Mouse (Mus musculus) T-helper 1 cell (primary cell): ENCODE measurements around the gene Rara.

ENCODE experiments used
- in situ Hi-C: fragments of 300-600 bp; cut with MboI, MseI; formaldehyde crosslinking; loops from one replicate; pipeline ENCODE4 v1.15.1; 2025; ENCODE audit warnings: high pct_unique_total_duplicates

The Rara gene

DNA sequence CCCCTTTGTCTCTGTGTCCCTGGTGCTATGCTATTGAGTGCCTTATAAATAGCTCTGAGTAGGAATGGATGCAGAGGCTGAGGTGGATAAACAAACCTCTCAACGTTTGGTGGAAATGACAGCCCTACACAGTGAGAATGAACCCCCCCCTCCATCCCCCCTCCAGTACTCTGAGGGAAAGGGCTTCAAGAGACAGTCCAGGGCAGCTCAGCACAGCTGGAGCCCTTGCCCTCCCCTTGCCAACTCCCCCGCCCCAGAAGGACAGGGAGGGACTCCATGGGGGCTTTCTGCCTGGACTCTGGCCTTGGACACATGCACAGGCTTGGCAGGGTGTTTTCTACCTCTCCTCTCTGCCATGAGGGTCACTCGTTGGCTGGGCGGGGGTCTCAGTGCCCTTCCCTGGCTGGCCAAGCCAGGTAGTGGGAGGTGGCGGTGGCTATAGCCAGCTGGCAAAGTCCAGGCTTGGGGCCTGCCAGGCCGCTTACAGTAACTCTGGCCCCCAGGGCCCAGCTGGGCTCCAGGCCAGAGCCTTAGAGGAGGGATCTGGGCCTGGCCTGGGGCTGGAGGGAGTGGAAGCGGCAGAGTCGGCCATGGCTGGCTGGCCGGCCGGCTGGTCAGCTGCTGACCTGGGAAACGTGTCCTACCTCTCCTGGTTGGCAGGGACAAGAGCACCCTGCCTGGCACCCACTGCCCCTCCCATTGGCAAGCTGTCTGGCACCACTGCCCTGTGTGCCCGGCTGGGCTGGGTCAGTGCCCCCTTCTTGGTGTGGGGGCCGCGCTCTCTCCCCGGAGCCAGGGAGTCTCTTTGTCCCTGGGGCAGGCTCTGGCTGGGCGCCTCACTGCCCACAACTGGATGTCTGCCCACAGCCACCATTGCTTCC lies 23.6 kb downstream of the Rara start:
- in situ Hi-C loops = loop anchor here (10.0 kb wide), 1 partner anchor 1826 kb away; no protein-coding TSS in a partner anchor

DNA sequence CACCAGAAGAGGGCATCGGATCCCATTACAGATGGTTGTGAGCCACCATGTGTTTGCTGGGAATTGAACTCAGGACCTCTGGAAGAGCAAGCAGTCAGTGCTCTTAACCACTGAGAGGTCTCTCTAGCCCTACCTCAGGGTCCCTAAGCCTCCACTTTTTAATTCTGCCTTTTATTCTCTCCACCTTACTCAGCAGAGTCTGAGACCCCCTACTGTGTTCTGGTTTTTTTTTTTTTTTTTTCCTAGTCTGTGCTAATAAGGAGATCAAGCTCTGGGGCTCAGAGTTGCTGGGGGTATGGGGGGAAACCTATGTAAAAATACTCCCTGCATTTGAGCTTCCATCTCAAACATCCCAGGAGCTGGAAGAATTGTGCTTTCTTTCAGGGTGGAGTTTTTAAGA lies 24.5 kb downstream of the Rara start:
- in situ Hi-C loops = loop anchor here (10.0 kb wide), 1 partner anchor 1827 kb away; no protein-coding TSS in a partner anchor

DNA sequence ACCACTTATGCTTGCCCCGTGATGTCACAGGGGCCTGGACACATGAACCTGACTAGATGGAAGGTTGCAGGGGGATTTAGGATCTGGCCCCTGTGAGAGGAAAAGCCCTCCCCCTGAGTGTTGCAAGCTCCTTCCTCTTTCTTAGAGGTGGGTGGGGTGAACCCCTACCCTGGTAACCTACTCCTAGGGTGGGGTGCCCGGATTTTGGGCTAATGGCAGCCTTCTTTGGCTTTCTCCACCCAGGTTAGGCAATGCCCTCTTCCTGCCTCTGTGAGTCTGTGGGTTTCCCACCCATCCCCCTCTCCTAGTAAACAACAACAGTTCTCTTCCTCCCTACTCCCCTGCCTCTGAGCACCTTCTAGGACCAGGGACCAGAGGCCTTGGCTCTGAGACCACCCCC lies 25.1 kb downstream of the Rara start:
- in situ Hi-C loops = loop anchor here (10.0 kb wide), 1 partner anchor 1828 kb away; no protein-coding TSS in a partner anchor

DNA sequence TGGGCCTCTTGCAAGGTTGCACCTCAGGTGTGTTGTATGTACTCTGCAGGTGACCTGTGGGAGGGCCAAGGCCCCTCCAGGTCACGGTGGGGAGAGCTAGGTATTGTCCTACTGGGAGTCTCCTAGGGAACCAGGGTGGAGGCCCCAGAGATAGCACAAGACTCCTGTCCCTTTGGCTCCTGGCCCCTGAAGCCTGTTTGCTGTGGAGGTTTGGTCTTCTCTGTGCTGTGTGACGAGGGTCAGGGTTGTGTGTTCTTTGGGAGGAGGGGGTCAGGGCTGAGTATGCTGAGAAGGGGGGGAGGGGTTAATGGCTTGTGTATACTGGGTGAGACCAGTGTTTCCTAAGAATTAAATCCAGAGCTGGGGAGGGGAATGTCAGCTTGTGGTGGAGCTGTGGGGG lies 25.7 kb downstream of the Rara start:
- in situ Hi-C loops = loop anchor here (10.0 kb wide), 1 partner anchor 1829 kb away; no protein-coding TSS in a partner anchor

DNA sequence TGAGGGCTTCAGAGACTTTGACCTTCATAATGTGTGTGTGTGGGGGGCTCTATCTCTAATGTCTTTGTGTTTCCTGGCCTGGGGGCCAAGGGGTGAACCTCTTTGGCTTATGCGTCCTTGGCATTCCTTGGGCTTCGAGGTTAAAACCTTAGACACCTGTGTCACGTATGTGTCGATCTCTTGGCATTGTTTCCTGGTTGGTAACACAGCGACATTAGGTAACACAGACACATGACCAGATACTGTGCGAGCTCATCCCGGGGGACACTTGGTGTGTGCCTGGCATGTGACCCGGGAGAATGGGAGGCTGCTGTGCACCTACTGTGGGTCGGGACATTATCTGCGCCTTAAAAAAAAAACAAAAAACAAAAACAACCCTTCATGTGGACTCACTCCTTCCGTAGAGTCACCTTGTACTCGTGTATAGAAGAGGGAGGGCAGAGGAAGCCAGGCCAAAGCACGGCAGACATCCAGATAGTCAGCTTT lies 26.3 kb downstream of the Rara start:
- in situ Hi-C loops = loop anchor here (10.0 kb wide), 1 partner anchor 1829 kb away; no protein-coding TSS in a partner anchor

DNA sequence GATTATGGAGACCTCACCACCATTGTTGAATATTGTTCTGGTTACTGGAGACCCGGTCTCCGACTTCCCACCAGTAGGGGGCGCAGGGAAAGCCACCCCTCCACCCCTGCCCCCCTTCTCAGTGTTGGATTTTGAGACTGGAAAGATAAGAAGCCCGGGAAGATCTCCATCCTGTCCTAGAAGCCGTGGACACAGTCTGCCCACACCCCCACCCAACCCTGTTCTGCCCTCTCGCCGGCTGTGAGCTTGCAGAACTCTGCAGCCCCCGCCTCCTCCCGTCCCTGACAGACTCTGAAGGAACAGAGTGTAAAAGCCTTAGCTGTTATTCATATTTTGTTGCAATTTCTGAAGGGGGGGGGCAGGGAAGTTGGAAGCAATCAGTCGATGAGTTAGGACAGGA lies 26.8 kb downstream of the Rara start:
- in situ Hi-C loops = loop anchor here (10.0 kb wide), 1 partner anchor 1830 kb away; no protein-coding TSS in a partner anchor

DNA sequence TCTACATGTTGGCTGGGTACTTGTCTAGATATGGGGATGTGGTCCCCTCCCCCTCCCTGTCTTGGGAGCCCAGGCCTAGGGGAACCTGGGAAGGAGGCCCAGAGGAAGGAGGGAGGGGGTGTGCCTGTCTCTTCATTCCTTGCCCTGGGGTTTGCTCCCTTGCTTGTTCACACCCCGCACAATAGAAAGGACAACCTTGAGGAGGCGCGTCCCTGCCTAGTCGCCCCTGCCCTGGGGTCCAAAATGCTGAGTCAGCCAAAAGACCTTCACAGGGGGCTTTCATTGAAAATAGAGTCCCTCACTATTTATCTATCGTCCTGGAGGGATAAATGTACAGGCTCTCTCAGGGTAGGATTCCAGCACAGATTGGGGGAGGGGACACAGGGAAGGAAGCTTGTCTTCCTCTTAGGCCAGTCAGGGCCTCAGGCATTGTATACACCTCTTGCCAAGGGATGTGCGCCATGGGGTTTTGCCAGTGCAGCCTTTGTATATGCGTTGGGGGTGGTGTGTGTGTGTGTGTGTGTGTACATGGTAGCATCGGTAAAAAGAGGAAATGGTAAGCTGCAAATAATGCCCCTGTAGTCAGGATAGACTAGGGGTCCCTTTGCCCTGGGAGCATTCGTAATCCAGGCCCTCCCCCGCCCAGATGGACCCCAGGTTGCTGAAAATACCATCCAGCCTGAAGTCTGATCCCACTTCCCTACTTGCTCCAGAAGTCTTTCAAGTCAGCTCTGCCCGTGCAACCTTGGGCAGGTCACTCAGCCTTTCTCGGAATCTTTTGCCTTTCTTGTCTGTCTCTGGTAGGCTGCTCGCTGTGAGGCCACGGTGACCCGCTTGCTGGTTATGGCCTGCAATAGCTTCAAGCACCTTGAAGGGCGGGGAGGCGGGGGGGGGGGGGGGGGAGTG lies 27.4 kb downstream of the Rara start:
- in situ Hi-C loops = loop anchor here (10.0 kb wide), 1 partner anchor 1830 kb away; no protein-coding TSS in a partner anchor

DNA sequence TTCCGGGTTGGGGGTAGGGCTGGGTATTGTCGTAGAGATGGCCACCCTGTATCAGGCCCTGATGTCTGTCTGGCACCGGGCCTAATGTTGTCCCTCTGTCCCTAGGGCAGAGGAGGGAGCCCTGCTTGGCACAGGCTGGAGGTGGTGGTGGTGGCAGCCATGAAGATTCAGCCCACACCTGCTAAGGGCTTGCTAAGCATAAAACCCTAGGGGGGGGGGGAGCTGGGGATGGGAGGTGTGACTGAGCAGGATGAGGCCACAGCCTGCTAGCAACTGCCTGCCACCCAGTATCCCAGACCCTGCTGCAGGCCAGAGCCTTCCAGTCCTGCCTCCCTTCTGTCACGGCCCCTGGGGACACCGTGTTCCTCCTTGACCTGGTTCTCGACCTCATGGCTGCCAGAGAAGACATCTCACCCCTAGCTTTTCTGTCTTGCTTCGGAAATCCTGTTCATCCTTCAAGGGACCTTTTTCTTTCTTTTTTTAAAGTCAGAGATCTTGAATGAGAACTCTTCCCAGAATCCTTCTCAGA lies 28.2 kb downstream of the Rara start:
- in situ Hi-C loops = loop anchor here (10.0 kb wide), 1 partner anchor 1831 kb away; no protein-coding TSS in a partner anchor

DNA sequence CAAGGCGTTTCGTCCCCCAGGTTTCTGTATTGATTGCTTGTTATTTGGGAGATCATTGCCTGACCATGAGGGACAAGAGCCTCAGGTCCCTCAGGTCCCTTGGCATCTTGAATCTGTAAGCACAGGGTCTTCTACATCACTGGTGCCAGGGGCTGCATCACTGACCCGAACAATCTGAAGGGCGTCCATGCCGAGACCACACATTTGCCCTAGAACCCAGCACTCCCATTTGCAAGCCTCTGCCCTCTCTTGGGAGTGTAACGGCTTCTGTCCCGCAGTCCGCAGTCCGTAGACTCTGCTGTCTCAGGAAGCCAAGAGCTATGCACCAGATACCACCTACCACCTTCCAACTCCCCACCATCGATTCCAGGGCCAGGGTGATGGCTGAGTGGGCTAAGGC lies 28.7 kb downstream of the Rara start:
- in situ Hi-C loops = loop anchor here (10.0 kb wide), 1 partner anchor 1832 kb away; no protein-coding TSS in a partner anchor

DNA sequence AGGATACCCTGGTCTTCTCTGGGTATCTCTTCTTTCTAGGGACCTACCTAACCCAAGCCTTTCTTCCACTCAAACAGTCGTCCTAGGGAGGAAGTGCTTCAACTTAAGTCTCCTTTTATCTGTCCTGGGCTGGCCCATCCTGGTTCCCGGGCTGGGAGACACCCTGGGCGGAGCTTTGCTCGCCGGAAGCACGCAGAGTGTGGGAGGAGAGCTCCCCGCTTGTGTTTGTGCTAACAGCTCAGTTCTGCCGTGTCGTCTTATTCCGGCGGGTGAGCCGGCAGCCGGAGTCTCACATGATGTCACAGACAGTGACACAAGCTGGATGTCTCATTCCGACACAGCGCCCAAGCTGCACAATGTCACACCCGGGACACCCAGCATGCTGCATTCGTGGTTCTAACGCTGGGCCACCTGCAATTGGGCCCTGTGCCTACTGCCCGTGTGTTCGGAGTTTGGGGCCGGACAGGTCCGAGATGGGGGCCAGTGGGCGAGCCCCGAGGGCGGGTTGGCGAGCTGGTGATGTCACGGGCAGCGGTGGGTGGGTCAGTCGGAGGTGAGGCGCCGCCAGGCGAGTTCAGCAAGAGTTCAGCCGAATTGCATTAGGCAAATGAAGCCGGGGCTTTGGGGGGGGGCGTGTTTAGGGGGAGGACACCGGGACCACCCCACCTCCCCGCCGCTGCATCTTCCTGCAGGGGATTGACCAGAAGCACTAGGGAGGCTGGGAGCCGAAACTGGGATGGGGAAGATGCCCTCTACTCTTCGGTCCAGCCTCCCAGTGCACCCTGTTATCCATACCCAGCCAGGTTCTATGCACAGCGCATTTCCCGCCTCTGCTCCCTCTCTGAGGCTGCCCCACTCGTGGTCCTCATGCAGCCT lies 32.1 kb downstream of the Rara start:
- in situ Hi-C loops = loop anchor here (10.0 kb wide), 1 partner anchor 1835 kb away; no protein-coding TSS in a partner anchor

DNA sequence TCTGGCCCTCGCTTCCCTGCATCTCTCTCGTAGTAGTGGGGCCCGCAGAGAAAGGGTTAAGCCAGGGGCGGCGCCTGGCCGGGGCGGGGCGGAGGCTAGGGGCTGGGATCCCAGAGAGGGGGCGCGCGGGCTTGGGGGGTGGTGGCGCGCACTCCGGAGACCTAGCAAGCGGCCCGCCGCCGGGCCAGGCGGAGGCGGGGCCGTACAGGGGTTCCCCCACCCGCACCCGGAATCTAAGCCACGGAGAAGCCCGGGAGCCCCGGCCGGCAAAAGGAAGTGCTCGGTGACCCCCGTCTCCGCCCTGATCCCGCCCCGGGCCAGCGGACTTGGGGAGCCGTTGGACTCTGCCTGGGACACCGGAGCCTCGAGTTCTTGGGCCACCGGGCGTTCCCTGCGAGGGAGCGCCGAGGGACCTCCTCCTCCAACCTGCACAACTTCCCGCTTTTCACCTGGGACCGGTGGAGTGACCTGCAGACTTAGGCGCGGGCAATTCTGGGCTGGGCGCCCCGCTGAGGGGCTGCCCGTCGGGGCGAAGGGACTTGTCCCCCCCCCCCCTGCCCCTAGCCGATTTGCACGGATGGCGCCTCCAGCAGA lies 32.8 kb downstream of the Rara start:
- in situ Hi-C loops = no loop called here

DNA sequence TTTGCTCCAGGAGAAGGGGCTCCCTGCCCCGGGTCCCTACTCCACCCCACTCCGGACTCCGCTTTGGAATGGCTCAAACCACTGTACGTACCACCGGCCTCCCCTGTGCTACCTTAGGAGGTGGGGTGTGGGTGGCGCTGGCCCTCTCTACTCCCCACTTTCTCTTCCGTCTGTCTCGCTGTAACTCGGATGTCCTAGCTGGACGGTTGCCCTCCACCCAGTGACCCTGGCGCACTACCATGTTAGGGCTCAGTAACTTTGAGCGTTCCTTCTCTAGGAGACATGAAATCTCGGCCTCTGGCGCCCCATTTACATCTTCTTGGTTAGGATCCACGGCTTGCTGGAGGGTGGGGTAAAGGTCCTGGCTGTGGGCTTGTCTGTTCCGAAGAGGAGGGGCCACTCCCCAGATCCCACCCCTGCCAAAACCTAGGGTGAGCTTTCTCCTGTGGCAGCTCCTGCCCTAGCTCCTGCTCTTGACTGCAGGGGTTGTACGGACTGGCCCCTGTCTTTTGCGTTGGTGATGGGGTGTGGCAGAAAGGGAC lies 33.5 kb downstream of the Rara start:
- in situ Hi-C loops = no loop called here

DNA sequence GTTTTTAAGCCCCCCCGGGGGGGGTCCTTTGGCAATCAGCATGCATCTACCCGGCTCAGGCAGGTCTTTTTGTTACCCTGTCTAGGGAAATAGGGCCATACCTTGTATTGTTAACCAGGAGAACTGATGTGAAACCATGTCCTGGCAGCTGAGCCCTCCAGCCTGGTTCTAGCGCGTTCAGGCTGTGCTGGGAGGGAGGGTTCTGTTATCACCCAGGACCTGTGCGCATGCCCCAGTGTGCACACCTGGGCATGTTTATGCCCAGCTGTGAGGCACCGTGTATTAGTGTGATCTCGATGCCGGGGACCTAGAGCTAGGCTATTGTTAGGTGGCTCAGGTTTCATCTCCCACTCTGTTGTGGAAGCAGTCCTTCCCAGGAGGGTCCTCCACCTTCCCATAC lies 34.1 kb downstream of the Rara start:
- in situ Hi-C loops = no loop called here

DNA sequence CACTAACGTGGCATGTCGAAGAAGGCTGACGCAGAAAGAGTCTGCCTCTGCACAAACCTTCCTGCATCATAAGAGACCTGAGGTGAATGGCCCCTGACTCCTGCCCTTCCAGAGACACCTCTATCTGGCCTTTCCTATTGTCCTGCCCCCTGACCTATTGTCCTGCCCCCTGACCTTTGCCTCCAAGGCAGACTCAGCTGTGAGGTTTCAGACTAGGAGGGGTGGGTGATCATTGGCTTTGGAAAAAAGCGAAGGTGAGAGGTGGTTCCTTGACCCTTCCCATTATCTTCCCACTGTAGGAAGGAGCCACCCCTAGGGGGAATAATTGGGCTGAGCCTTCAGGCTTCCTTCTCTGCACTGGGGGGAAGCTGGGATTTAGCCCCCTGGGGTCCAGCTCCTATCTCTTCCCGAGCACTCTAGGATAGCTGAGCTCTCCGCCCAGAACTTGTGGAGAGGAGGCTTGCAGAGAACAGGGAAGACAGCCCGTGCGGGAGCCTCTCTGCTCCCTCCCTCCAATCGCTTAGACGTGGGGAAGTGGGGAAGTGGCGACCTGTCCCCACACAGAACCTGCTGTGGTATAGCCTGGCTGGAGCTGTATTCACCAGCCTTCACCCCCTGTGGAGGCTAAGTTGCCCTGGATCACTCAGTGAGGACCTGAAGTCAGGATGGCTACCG lies 34.9 kb downstream of the Rara start:
- in situ Hi-C loops = no loop called here

DNA sequence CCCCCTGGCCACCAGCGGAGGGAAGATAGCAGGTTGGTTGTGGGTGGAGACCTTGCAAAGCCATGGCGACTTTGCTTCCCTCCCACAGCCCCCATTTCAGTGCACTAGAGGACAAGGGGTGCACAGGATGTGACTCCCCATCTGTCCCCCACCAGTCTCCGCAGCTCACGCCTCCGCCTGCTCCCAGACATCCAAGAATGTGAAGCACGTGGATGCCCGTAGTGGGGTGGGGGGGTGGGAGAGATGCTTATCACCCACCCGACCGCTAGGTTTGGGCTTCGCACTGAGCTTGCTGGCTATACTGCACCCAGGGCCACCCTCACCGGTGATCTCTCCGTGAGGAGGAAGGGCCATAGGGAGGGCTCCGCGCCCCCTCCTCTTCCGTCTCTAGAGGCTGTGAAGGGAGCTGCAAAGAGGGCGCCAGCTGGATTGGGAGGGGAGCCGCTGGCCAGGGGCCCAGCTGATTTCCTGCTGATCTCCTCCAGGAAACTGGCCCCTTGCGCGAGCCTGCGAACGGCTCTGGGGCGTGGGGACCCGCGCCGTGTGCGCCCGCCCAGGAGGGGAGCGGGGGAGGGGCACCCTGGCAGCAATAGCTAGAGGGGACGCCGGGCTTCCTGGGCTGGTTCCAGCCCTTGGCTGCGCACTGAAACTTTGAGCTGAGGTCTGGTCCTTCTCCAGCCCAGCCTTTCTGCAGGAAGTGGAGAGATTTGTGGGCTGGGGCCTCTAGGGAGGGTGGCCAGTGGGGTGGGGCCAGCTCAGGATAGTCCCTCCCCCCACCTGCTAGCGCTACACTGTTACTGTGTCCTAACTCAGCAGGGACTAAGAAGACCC lies 35.8 kb downstream of the Rara start:
- in situ Hi-C loops = no loop called here

DNA sequence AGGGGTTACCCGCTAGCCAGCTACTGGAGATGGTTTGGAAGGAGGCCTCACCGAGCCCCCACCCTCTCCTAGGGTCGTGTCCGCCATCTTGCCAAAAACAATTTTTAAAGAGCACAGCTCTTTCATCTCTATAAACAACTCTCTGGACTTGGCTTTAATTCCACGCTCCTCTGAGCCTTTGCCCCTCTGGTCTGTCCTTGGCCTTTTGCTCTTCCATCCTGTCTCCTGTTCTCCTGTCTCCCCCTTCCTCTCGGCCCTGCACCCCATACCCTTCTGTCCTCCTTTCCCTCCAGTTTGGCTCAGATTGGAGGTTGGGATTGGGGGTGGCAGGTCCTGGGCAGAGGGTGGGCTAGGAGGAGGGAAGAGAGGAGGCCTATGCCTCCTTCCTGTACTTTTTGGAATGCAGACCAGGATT lies 36.6 kb downstream of the Rara start:
- in situ Hi-C loops = no loop called here

DNA sequence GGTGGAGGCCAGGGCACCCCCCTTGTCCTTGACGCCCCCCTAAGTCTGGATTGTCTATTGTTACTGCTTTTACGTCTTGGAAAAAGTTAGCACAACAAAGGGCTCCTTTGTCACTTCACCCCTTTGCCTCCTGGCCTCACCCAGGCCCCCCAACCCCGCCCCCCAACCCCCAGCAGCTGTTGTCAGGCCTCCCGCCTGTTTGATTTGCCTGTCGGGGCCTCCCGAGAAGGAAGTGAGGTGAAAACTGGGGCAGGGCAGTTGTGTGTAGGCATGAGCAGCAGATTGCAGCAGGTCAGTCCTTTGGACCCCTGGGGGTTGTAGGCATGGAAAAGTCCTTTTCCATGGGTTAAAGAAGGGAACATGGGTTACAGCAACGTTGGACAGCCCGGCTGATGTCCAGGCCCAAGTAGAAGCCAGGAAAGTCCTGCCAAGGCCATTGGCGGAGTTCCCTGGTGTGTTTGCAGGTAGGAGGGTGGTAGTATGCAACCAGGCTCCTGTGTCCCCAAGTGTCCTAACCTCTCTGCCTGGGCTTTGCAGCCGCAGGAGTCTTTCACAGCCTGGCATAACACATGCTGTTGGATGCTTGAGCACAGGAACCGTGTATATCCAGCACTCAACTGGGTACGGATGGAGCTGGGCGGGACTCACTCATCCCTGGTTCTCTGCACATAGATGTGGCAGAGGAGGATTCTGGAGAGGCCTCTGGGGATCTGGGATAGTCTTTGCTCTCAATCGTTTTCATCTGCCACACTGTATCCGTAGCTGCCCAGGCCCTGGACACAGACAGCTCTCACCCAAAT lies 37.2 kb downstream of the Rara start:
- in situ Hi-C loops = no loop called here
